9 mouse cellular contexts compared by ENCODE assay signal in genomic region chr5:149634409-149635035, GRCm38 (mm10). TPM values are rescaled to one million over a fixed set of nuclear protein-coding genes. Genes with fewer than 3 reads are reported as not detected.
A peak's percentile ranks its signal among the peaks of the same experiment; 100 is the strongest.
DNase-seq lines count a peak whose midpoint lies in the region; ATAC-seq and TF ChIP-seq lines count a peak whose summit lies in the region.
"Had no signal": no experiment of that assay in that cellular context is flagged by ENCODE, and none has a peak within 500 bp of the region (broad histone marks: within the 10 kb centered on the region; RNA-seq: fewer than 3 reads in every experiment).

No protein-coding gene starts in this region.

- H3K27ac ChIP-seq in lung, embryonic 16.5 days (ENCODE audit: low read length), result no peak overlapping the region
- no peak overlapping the region for H3K27ac ChIP-seq in embryonic fibroblast, embryonic 13.5 days (ENCODE audit: insufficient read depth, low read length)
- no peak overlapping the region for H3K27ac ChIP-seq in limb, embryonic 12.5 days

- H3K9ac ChIP-seq in lung, embryonic 16.5 days (ENCODE audit: low read length), result peak overlapping the region; percentile 68
- H3K9ac ChIP-seq in limb, embryonic 12.5 days (replicated peaks), result peak overlapping the region; percentile 80

- peaks cover 14% of the 10 kb centered on the region for H3K4me1 ChIP-seq in lung, embryonic 16.5 days (replicated peaks; ENCODE audit: control insufficient read depth, insufficient read depth, low read length)
- peaks cover 3% of the 10 kb centered on the region for H3K4me1 ChIP-seq in embryonic fibroblast, embryonic 13.5 days (ENCODE audit: control insufficient read depth, insufficient read depth, low read length)
- H3K4me1 ChIP-seq in limb, embryonic 12.5 days (replicated peaks), result peaks cover 15% of the 10 kb centered on the region

- H3K36me3 ChIP-seq in lung, embryonic 16.5 days (ENCODE audit: control insufficient read depth, insufficient read depth, low read length), result peaks cover 14% of the 10 kb centered on the region
- H3K36me3 ChIP-seq in limb, embryonic 12.5 days, result peaks cover 38% of the 10 kb centered on the region
- H3K36me3 ChIP-seq in splenic B cell, adult 2 months (ENCODE audit: control insufficient read depth, insufficient read depth, low read length, poor library complexity, severe bottlenecking), result peaks cover 18% of the 10 kb centered on the region

- peak overlapping the region; percentile 70 for H3K4me2 ChIP-seq in lung, embryonic 16.5 days (ENCODE audit: low read depth, low read length)
- H3K4me2 ChIP-seq in limb, embryonic 12.5 days, result peak overlapping the region; percentile 79

- no peak for TF ChIP-seq POLR2A in embryonic fibroblast, embryonic 13.5 days (IDR thresholded peaks at IDR 0.05; ENCODE audit: low read depth, low read length)

- H3K4me3 ChIP-seq in lung, embryonic 16.5 days (ENCODE audit: low read length), result peak overlapping the region; percentile 60
- peak overlapping the region; percentile 94 for H3K4me3 ChIP-seq in embryonic fibroblast, embryonic 13.5 days (ENCODE audit: insufficient read depth, low read length)
- H3K4me3 ChIP-seq in limb, embryonic 12.5 days (replicated peaks), result peak overlapping the region; percentile 79

- no peak for TF ChIP-seq CTCF in embryonic fibroblast, embryonic 13.5 days (IDR thresholded peaks at IDR 0.05; ENCODE audit: borderline replicate concordance, insufficient read depth, low read length)

- DNase-seq in lung, postnatal 36 days, result no peak
- peak; percentile 33 for DNase-seq in splenic B cell, adult 2 months (ENCODE audit: low read depth, low spot score)
- DNase-seq in cerebellum, postnatal 4 days (ENCODE audit: low spot score in 2 of 2), result no peak
- DNase-seq in layer of hippocampus, adult 9-11 months, result no peak
- DNase-seq in retina, embryonic 14.5 days (ENCODE audit: low spot score), result no peak
- DNase-seq: lung, adult 18-20 months had no signal

- no peaks in the 10 kb centered on the region for H3K9me3 ChIP-seq in lung, embryonic 16.5 days (ENCODE audit: control insufficient read depth, low read length)
- H3K9me3 ChIP-seq in limb, embryonic 12.5 days, result no peaks in the 10 kb centered on the region

- WGBS in lung, embryonic 16.5 days, result 59% methylated on average over 11 of the region's 11 CpGs
- 75% methylated on average over 11 of the region's 11 CpGs for WGBS in limb, embryonic 12.5 days

- ATAC-seq in lung, embryonic 16.5 days (ENCODE audit: low read depth), result no peak
- ATAC-seq in limb, embryonic 12.5 days (ENCODE audit: insufficient number of reproducible peaks, insufficient read depth, low FRiP score, low TSS enrichment, low read depth), result no peak

- H3K27me3 ChIP-seq in lung, embryonic 16.5 days (ENCODE audit: control insufficient read depth, insufficient read depth, low read depth, low read length), result no peaks in the 10 kb centered on the region
- H3K27me3 ChIP-seq in limb, embryonic 12.5 days, result no peaks in the 10 kb centered on the region
- no peaks in the 10 kb centered on the region for H3K27me3 ChIP-seq in splenic B cell, adult 2 months (ENCODE audit: control insufficient read depth, insufficient read depth, low read length, poor library complexity, severe bottlenecking)

RNA-seq across cellular contexts. Expression of gene Hsph1, which starts 1.7 kb away (rescaled TPM):
- polyA plus RNA-seq in lung, embryonic 16.5 days (2015; fragmentation: Nextera tagmentation; extraction: Ambion mirVana), result 42.6 and 44.6 TPM in 2 replicates
- 81.2 and 96.4 TPM in 2 replicates for polyA plus RNA-seq in embryonic fibroblast, embryonic 13.5 days (2011; ENCODE audit: insufficient read length, low read depth, missing spikeins)
- polyA plus RNA-seq in limb, embryonic 12.5 days (2016; fragmentation: Nextera tagmentation; extraction: Ambion mirVana), result 80.9 and 82.2 TPM in 2 replicates

RNA-seq across cellular contexts. Expression of gene B3glct, which starts 43.5 kb away (rescaled TPM):
- 13.0 and 13.8 TPM in 2 replicates for polyA plus RNA-seq in lung, embryonic 16.5 days (2015; fragmentation: Nextera tagmentation; extraction: Ambion mirVana)
- polyA plus RNA-seq in embryonic fibroblast, embryonic 13.5 days (2011; ENCODE audit: insufficient read length, low read depth, missing spikeins), result 21.0 and 28.9 TPM in 2 replicates
- polyA plus RNA-seq in limb, embryonic 12.5 days (2016; fragmentation: Nextera tagmentation; extraction: Ambion mirVana), result 15.1 and 17.8 TPM in 2 replicates
